Mouse (Mus musculus) CH12.LX (cell line): ENCODE measurements around the gene Pafah1b3.
A peak's percentile ranks its signal among the peaks of the same experiment; 100 is the strongest.

Experiments used
- CHD1 ChIP-seq: IDR thresholded peaks from 2 replicates; pipeline ENCODE4 v1.6.1; 2012; ENCODE audit warnings: low read depth, low read length, improper control_type of control experiment, inconsistent platforms
- CHD2 ChIP-seq: IDR thresholded peaks from 2 replicates; pipeline ENCODE4 v1.6.1; 2011; ENCODE audit warnings: low read length, improper control_type of control experiment
- CTCF ChIP-seq, 2 experiments: IDR thresholded peaks in 1 of 2; conservative IDR thresholded peaks in 1 of 2; 2 replicates each; pipeline ENCODE4 v1.5.1; 2011 to 2012; ENCODE audit warnings: low read depth in 2 of 2, low read length in 2 of 2, improper control_type of control experiment in 1 of 2, inconsistent platforms in 1 of 2, mild to moderate bottlenecking in 1 of 2, moderate library complexity in 1 of 2
- EP300 ChIP-seq: IDR thresholded peaks from 2 replicates; pipeline ENCODE4 v1.6.1; 2011; ENCODE audit warnings: low read length, improper control_type of control experiment
- KAT2A ChIP-seq: IDR thresholded peaks from 2 replicates; pipeline ENCODE4 v1.6.1; 2012; ENCODE audit warnings: low read length, improper control_type of control experiment, inconsistent platforms; ENCODE audit not compliant: insufficient replicate concordance
- MAFK ChIP-seq: IDR thresholded peaks from 2 replicates; pipeline ENCODE4 v1.6.1; 2011; ENCODE audit warnings: low read length, improper control_type of control experiment; ENCODE audit not compliant: insufficient replicate concordance
- MYC ChIP-seq: IDR thresholded peaks from 2 replicates; pipeline ENCODE4 v1.6.1; 2011; ENCODE audit warnings: low read depth, mild to moderate bottlenecking, improper control_type of control experiment, low read length
- POLR2A ChIP-seq: IDR thresholded peaks from 2 replicates; pipeline ENCODE4 v1.6.1; 2011; ENCODE audit warnings: low read depth, mild to moderate bottlenecking, improper control_type of control experiment, low read length
- ZKSCAN1 ChIP-seq: IDR thresholded peaks from 2 replicates; pipeline ENCODE4 v1.6.1; 2012; ENCODE audit warnings: low read depth, inconsistent platforms, low read length, improper control_type of control experiment, borderline replicate concordance

DNA sequence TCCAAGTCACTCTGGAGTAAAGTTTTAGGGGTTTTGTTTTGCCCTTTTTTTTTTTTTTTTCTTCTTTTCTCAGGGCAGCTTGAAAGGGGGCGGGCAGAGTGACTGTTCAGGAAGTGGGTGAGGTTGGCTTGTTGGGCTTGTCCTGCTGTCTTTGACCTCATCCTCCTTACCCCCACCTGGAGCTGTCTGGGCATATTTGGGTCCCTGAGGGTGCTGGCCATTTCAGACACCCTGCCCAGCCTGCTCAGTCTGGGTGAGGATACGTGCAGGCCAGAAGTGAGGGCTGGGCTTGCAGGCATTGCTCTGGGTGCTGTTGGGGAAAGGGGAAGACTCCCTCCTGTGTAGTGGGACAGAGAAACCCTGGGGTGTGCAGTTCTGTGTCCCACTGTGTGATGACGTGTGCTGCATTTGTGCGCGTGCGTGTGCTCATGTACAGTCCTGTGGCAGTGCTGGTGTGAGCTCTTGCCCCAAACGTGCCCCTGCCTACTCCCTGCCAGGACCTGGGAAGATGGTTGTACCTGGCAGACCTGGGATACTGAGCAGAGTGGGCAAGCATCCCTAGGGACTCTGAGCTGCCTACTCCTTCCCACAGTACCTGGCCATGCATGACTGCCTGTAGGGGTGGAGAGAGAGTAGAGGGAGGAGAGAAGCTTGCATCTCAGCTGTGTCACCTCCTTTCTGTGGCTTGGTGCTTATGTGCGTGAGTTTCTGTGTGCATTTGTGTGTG is 28.1 kb downstream of the Pafah1b3 start:
- TF ChIP-seq ZKSCAN1 (no peak), KAT2A (no peak), MYC (no peak), CHD2 (no peak), MAFK (no peak), CTCF (conservative IDR thresholded peaks at IDR 0.05 in 1 of 2, IDR thresholded peaks at IDR 0.05 in 1 of 2; ENCODE audit: low read depth in 2 of 2, low read length in 2 of 2) (no peak), POLR2A (peak; percentile 36; the same call in 1 of the 2 replicates), CHD1 (no peak), EP300 (no peak)
